Mouse (Mus musculus): Measurements from ENCODE around the gene Rab3il1.

DNA sequence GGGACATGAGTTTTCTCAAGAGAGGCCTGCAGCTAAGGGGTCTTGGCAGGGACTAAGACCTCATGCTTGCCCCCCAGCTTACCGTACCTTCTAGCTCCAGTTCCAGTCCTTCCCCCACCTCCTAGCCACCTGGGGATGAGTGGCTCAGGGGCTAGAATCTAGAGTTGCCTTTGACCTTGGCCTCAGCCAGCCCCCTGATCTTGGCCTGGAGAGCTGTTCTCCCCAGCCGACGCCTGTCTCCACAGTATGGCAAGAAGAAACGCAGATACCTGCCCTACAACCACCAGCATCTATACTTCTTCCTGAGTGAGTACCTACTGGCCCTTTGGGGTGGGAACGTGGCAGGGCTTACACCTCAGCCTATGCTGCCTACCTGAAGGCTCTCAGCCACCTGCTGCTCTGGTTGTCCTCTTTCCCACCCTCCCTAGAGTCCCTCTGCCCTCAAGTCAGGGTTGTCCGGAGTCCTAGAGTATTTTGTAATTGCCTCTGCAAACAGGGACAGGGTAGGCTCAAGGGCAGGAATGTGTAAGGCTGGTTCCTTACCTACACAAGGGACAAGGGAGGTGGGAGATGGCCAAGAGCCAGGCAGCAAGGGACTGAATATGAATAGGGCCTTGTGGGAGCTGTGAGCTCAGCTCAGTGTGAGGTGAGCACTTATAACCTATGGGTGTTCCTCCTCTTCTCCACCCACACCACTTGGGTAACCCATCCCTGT lies 53.0 kb downstream of the Rab3il1 start:
- TF ChIP-seq ZNF384 (IDR thresholded peaks at IDR 0.05; ENCODE audit: low read depth, low read length) (no peak), EP300 (IDR thresholded peaks at IDR 0.05; ENCODE audit: low read length) (no peak), ELF1 (IDR thresholded peaks at IDR 0.05; ENCODE audit: low read depth, low read length) (no peak), CTCF (conservative IDR thresholded peaks at IDR 0.05 in 1 of 2, IDR thresholded peaks at IDR 0.05 in 1 of 2; ENCODE audit: low read depth in 2 of 2, low read length in 2 of 2) (no peak), POLR2A (IDR thresholded peaks at IDR 0.05; ENCODE audit: low read depth, low read length) (no peak), POLR2AphosphoS2 (IDR thresholded peaks at IDR 0.05; ENCODE audit: low read depth, low read length) (no peak), HCFC1 (IDR thresholded peaks at IDR 0.05; ENCODE audit: low read depth, low read length) (no peak)
